Mouse (Mus musculus): Measurements from ENCODE around the gene Gcnt3.

DNA sequence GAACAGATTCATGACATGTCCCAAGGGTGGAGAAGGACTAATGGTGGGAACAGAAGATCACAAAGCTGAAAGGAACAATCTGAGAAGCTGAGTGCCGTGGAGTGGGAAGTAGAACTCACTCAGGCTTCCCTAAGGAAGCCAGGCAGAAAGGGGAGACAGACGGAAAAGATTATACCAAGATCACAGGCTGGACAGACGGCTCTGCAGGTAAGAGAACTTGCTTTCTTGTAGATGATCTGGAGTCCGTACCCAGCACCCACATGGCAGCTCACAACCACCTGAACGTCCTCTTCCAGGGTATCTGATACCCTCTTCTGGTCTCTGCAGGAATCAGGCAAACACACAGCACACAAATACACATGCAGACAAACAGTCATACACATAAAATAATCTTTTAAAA is 51.3 kb downstream of the Gcnt3 start:
- no peak for TF ChIP-seq CTCF (IDR thresholded peaks at IDR 0.05)
- TF ChIP-seq EP300 (IDR thresholded peaks at IDR 0.05; ENCODE audit: insufficient read depth, low read depth, low read length) = no peak
